Mouse (Mus musculus) neural tube, embryonic 10.5 days (tissue): ENCODE measurements at regions not wholly inside any gene's neighbourhood (a gene's known extent, or its start where the extent isn't known, plus 50 kb on each side); places are given as distances from the start of the nearest gene placed in this dataset.
A peak's percentile ranks its signal among the peaks of the same experiment; 100 is the strongest.

Experiments used
- DNase-seq: peaks from one replicate; pipeline ENCODE4 v3.0.0-alpha.2; 2017; ENCODE audit warnings: low spot score; ENCODE audit errors: extremely low spot score

DNA sequence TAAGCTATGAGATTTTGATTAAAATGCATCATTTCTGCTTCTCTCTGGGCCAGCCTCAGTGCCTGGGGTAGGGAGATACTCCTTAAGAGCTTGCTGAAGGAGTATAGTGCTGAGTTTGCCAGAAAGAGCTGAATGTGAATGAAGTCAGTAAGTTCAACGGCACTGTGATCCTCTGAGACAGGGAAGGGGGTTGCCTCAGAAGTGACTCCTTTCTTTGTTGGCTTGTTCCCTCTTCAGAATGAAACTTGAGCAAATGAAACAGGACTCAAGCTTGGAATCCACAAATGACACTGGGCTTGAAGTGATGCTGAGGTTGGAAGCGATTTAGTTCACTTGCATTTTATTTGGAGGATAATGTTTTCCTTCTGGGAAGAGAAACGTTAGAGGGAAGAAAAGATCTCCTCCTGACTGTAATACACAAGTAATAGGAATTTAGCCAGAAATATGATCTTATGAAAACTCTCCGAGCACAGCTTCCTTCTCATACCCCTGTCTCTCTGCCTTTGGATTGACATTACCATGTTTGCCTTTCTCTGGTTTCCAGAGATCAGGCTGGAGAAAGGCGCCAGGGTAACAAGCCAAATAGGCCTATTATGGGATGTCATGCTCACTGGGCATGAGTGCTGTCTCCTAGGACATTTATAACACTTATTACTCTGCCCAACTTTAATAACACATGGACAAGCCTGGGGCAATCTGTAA lies 77.0 kb upstream of the Ubash3b start:
- no peak for DNase-seq

DNA sequence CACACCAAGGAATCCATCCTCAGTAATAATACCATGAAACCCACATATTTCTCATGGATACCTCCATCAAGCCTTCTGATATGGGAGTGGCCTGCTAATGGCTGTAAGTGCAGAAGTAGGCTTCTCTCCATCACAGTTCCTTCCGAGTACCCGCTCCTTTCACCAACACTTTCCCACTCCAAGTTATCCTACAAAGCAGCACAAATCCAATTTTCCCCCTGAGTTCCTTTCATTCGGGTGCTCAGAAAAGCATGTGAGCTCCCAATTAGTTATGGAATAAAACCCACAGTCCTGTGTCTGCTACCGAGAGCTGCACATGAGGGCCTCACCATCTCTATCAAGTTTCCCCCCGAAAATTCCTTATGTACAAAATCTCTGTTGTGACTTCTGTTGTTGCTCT lies 75.8 kb upstream of the Ubash3b start:
- DNase-seq = no peak

DNA sequence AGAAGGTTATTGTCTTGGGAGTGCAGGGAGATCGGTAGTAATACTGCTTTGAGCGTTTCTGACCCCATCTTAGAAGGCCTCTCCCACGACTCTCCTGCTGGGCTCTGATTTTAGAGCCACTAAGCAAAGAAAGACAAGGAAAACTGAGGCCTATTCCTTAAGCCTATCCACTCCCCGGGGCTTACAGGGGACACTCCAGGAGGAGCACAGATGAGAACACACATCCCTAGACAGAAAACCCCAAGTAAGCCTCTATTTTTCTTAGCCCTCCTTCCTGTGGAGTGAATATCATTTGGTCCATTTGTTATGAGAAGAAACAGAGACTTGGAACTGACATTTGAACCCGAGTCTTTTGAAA lies 67.7 kb upstream of the Ubash3b start:
- DNase-seq = no peak

DNA sequence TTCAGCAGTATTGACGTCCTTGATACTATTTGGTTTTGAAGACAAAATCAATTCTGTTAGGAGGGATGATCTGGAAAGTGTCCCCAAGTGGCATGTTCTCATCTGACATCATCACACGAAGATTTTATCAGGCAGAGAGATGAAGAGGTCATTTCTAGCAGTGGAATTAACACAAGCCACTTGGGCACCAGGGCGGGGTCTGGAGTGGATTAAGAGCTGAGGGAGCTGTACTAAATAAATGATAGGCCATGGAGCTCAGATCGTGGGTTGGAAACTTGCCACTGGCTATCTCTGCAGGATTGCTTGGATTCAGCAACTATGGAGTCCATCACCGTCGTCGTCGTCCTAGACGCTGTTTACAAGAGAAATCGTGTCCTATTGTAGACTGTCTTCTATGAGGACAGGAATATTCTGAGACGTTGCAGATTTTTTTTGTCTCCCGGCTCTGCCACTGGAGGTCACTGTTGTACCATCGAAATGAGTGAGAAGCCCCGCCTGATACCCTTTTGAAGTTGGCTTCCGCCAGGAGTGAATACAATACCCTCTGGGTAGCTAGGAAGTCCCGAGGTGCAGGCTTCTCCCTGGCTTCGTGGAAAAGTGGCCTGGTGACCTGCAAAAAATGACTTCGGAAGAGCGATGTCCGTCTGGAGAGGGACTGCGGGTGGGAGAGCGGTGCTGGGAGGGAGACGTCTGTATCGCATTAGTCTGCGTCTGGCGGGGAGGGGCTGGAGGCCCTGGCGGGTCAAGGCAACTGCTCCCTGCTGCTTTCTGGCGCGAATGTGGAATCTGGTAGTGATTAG lies 67.1 kb upstream of the Ubash3b start:
- peak; percentile 93 for DNase-seq

DNA sequence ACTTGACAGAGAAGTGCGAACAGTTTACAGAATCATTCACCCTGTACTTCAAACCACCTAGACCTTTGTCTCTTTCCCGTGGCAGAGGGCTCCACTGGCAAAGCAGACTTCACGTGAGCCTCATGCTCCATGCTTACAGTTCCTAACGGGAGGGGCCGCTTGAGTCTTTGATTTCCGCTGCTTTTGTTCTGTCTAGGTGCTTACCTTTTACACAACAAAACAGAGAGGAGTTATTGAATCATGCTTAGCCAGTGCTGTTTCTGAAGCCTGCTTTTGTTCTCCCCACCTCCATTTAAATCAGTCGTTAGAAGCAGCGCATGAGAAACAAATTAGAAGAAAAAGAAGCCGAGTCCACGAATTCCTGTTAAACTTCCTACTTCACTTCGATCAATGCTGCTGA lies 61.9 kb upstream of the Ubash3b start:
- peak; percentile 11 for DNase-seq

DNA sequence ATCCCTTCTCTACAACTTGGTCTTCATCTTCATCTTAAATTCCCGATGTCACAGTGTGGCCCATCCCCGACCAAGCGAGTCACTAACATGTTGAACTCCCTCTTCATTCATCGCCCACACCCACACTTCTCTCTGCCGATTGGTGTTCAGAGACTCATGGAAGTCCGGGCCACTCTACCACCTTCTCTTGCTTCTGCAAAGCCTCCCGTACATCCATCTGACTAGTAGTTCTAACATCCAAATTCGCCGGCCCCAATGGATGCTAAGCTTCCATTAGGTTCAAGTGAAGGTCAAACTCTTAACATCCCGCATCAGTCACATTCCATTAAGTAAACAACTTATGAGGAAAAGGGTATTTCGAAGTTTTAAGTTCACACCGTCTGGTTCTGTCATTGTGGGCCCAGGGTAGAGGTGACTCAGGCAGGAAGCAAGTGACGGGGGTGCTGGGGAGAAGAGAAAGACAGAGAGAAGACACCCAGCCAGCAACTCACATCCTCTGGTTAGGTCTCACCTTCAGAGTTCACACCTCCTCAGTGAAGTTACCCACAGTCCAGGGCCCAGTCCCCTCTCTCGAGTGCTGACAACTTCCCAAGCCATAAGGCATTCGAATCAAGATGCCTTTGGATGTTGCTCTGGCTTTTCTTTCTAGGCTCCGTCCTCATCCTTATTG lies 61.0 kb upstream of the Ubash3b start:
- peak; percentile 10 for DNase-seq

DNA sequence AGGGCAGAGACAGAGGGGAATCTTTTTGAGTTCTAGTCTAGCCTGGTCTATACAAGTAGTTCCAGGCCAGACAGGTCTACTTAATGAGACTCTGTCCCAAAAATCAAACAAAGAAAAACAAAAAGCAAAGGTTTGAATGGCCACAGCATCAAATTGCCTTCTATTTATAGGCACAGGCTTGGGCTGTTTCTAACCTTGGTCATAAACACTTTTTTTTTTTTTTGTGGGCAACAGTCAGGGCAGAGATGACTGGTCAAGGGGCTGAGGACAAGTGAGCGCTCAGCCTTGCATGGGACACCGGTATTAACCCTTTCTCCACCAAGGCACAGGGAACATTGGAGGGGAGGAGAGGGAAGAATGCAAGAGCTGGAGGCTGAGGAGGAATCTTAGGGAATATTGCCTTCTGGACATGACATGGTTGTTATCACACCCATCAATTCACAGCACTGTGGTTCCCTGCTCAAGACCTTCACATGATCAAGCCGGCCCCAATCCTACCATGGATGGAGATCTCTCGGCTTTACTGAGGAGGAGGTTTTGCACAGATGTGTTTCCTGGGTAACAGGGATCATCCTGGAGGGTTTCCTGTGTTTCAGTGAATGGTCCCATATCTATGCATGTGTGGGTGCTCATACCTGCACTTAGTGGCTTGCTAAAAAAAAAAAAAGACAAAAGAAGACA lies 59.8 kb upstream of the Ubash3b start:
- peak; percentile 3 for DNase-seq

DNA sequence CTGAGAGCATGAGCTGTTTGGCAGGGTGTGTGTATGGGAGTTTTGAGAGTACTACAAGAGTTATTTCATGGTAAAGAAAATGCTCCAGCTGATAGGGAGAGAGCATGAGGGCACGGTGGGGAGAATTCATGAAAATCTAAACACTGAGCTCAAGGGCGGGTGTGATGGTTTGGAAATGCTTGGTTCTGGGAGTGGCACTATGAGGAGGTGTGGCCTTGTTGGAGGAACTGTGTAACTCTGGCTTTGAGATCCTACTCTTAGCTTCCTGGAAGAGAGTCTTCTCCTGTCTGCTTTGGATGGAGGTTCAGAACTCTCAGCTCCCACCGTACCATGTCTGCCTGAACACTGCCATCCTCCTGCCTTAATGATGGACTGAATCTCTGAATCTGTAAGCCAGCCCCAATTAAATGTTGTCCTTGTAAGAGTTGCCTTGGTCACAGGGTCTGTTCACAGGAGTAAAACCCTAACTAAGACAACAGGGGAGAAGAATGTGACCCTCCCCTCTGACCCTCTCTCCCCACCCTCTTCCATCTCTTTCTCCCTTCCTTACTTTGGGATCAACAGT lies 58.7 kb upstream of the Ubash3b start:
- DNase-seq = no peak

DNA sequence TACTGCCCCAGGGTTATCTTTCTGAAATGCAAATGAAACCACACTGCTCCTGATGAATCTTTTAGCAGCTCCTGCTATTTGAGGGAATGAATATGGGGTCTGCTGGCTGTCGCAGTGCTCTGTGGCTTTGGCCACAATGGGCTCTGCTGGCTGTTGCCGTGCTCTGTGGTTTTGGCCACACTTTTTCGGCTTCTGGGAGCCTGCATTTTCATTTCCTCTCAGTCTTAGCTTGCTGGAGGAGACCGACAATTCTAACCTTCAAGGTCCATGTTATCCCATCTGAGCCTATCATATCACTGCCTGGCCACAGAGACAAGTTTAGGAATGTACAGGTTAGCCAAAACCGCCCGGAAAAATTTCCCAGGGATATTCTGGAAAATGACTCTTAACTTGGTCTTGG lies 57.2 kb upstream of the Ubash3b start:
- no peak for DNase-seq

DNA sequence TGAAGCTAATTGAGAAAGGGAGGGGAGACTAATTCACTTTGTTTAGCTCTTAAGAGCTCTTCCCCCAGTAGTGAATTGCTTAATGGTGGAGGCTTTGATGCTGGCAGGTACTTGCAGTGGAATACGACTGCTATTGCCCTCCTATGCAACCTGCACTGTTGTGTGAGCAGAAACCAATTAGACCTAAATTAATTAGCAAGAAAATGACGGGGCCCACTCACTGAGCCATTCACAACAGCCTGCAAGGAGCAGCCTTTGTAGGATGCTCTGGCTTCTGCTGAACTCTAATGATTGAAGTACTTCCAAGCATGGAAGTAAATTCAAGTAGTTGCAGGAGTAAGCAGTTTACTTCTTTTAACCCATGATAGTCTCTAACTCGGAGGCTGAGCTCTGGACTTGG lies 54.8 kb upstream of the Ubash3b start:
- no peak for DNase-seq

DNA sequence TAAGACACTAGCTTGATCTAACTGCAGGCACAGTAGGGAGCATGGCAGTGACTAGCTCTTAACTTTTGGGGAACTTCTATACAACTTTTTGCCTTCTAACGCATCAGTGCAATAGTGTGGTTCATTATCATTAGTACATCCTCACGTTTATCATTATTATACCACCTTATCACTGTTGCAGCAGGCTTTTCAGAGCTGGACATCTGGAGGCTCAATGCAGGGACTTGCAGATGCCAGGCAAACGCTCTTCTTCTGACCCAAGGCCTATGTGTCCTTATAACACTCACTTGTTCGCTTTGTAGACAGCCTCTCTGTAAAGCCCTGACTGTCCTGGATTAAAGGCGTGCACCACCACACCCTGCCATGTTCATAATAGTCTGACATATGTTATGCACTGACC lies 53.5 kb upstream of the Ubash3b start:
- no peak for DNase-seq

DNA sequence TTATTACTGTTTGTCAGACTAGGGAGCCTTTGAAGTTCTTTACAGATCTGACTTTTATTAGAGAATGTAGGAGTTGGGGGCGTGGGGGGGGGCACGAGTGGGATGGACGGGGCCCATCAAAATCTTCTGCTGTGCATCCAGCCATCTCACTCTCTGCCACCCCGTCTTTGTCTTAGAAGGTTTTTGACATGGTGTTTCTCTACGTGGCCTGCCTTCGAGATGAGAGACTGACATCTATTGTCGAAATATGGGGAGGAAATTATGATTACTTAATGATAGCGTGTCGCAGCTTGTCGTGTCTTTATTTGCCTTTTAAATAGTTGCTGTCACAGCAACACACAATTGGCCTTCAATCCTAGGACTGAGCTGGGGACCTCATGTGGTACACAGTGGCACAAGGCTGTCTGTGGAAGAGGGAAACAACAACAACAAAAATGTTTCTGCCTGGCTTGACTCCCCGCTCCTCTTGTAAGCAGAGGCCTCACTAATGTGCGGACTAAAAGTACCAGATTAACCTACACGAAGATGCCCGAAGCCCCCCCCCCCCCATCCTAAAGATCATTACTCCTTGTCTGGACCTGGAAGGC lies 51.5 kb upstream of the Ubash3b start:
- DNase-seq = no peak

DNA sequence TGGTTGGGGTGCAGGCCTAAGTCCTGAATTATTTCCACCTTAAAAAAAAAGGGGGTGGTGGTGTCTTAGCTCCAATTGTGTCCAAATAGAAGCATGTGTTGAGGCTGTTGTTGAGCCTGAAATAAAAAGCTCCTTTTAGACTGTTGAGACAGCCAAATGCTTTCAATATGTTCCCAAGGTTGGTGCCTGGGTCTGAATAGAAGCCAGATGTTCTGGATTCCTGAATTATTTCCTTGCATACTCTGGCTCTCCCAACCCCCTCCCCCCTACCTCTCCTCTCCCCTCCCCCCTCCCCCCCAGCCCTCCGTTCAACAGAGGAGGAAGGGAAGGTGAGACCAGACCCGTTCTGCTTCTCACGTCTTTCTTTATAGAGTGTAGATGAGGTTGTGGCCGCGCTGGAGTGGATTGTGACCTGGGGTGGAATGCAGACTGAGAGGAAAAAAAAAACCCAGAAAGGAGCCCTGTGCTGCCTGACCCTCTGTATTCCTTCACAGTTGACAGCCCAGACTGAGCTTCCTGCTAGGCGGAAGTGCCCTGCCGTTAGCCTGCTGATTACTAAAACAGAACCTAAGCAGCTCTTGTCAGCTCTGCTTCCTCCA lies 50.9 kb upstream of the Ubash3b start:
- peak; percentile 66 for DNase-seq

DNA sequence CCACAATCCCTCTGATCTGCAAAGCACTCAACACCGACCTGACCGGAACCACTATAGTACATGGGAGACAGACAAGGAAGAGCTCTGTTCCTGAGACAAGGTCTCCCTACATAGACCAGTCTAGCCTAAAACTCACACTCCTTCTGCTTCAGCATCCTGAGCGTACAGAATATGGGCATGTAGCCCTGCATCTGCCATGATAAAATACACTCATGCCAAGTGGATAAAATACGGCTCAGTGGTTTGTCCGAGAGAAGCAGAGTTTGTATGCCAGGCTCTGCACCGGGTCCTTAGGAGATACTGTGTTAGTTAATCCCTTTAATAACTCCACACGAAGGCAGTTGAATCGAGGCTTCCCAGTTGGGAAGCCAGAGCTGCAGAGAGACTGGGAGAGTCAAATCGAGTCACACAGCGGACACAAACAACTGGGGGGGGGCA lies 50.4 kb upstream of the Ubash3b start:
- no peak for DNase-seq
